Mouse (Mus musculus): ENCODE results near the gene Plekho2. TPM values are rescaled to one million over a fixed set of nuclear protein-coding genes. Genes with fewer than 3 reads are reported as not detected.

The Plekho2 gene
- polyA plus RNA-seq (2015; fragmentation: Nextera tagmentation; extraction: Ambion mirVana): 5.6 and 6.4 TPM in 2 replicates

DNA sequence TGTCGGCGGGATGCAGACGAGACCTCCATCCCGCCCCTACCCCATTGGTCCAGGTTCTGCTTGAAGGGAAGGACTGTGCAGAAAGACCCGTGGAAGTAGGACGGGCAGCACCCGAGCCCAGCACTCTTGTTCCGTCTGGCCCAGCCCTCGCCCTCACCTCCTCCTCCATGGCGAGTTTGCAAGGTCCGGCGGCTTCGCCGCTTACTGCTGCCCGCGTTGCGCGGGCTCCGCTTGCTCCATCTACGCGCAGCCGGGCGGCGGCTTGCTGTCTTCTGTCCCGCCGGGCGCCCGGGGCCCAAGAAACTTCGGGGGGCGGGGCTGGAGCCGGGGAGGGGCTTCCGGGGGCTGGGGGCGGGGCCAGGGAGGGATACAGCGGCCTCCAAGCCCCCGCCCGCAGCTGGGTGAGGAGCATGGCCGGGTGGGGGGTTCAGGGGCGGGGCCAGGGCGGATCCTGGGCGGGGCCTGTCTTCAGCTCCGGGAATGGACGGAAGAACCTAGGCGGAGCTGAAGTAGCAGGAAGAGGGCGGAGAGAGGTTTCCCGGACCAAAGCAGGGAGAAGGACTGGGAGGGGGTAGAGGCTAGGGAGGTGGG, at the start of gene Plekho2:
Plekho2 (minus strand) TSS at position 260 of the 591 bp plus-strand sequence.

DNA sequence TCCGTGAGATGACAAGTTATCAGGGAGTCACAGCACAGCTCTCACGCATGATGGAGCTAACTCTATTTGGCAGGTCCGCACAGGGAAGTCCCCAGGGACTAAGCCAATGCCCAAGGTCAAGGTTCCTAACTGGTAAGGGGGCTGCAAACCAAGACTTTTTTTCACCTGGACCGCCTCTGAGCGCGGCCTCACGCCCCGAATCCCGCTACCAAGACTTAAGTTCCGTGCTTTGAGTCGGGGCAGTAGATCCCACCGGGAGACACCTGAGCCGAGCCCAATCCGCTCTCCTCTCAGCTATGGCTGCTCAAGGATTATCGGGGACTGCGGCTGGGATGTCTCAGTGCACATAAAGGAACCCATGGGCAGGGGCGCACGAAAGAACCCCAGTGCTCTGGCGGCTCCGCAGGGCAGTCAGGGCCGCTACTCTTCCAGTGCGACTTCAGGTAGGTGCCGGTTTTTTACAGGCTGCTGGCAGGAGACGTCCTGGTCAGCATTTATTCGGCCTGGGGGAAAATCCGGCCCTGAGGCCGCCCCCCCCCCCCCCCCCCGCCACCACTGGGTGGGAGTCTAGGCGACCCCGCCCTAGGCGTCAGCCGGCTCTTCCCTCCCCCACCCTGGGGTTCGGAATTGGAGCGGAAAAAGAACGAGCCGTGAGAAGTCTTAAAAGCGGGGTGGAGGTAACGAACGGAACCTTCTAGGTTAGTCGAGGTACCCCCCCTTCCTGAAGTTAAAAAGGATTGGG, 49.4 kb upstream of the Plekho2 start, which contains the start of gene Rbpms2:
Rbpms2 (plus strand) TSS at position 624 of the 742 bp plus-strand sequence.

DNA sequence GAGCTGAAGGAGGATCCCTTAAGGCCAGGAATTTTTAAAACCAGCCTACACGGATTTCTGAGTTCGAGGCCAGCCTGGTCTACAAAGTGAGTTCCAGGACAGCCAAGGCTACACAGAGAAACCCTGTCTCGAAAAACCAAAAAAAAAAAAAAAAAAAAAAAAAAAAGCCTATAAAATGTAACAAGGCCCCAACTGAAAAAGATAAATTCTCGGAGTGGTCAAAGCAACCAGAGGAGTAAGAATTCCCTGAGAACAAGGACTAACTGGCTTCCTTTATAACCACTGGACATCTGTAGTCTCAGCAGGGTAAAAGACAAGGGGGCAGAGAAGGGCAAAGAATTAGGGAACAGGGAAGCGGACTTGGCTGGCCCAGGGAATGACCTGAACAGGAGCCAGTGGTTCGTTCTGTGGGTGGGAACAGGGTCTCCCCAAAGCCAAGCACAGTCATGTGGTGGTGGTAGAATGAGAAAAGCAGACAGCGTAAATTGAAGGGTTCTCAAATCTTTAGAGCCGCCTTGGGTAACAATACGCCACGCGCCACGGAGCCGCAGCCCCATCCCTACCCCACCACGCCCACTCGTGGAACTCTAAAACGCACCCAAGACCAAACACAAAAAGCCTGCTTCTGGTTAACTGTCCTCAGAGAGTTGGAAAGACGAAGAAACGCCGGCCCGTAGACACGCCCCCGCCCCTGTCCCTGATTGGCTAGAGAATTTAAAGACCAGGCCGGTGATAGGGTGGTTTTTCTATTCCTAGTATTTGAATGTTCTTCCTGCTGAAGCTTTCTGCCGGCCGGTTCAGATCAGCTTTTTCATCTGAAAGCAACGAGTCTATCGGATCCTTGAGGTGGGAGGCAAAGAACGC, 6.8 kb upstream of the Plekho2 start, which contains the start of gene Pif1:
Pif1 (plus strand) TSS at position 755 of the 864 bp plus-strand sequence.

DNA sequence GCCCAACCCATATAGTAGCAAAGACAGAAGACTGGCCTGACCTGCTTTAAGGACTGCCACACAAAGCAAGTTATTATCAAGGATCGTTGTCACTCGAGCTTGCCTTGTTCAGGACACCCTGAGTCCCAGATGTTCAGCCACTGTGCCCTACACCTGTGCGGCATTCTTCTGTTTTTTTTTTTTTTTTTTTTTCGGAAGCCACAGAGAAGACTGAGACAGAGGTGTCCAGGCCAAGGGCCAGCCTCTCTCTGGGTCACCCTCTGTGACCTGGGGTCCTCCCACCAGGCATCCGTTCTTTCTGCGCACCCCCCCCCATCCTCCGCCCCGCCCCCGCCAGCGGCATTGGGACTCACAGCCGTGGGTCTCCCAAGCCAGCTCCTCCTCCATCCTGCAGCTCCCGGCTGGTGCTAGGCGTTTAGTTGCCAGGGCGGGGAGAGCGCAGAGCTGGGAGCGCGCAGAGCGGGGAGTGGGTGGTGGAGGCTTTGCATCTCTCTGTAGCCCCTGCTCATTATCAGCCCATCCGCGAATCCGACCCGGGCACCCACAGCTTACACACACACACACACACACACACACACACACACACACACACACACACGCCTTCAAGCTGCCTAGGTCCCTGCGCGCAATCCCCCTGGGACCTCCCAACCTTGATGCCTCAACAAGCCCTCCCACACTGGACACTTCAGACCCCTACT, 59.9 kb downstream of the Plekho2 start, which contains the start of gene Ankdd1a:
Ankdd1a (minus strand) TSS at position 387 of the 698 bp plus-strand sequence.

Other genes starting within 250 kb of the Plekho2 start
- 13.2 and 15.3 TPM in 2 replicates for gene Pdcd7, start 233.9 kb downstream of the Plekho2 start, polyA plus RNA-seq (2015; fragmentation: Nextera tagmentation; extraction: Ambion mirVana)
- gene Ubap1l, start 219.0 kb downstream of the Plekho2 start, polyA plus RNA-seq (2015; fragmentation: Nextera tagmentation; extraction: Ambion mirVana): 3.8 and 5.0 TPM in 2 replicates
- gene Kbtbd13, start 188.4 kb downstream of the Plekho2 start, polyA plus RNA-seq (2015; fragmentation: Nextera tagmentation; extraction: Ambion mirVana): 0.22 and 0.69 TPM in 2 replicates
- 4.3 and 5.9 TPM in 2 replicates for gene Rasl12, start 181.5 kb downstream of the Plekho2 start, polyA plus RNA-seq (2015; fragmentation: Nextera tagmentation; extraction: Ambion mirVana)
- gene Slc51b, start 157.1 kb downstream of the Plekho2 start, polyA plus RNA-seq (2015; fragmentation: Nextera tagmentation; extraction: Ambion mirVana): not detected in 2 replicates
- 19.6 and 20.9 TPM in 2 replicates for gene Mtfmt, start 144.3 kb downstream of the Plekho2 start, polyA plus RNA-seq (2015; fragmentation: Nextera tagmentation; extraction: Ambion mirVana)
- 76.2 and 82.0 TPM in 2 replicates for gene Spg21, start 119.1 kb downstream of the Plekho2 start, polyA plus RNA-seq (2015; fragmentation: Nextera tagmentation; extraction: Ambion mirVana)
- 0.65 and 1.1 TPM in 2 replicates for gene Ankdd1a, start 59.8 kb downstream of the Plekho2 start, polyA plus RNA-seq (2015; fragmentation: Nextera tagmentation; extraction: Ambion mirVana)
- gene Pif1, start 7.1 kb upstream of the Plekho2 start, polyA plus RNA-seq (2015; fragmentation: Nextera tagmentation; extraction: Ambion mirVana): 1.4 TPM in 2 replicates
- gene Rbpms2, start 49.6 kb upstream of the Plekho2 start, polyA plus RNA-seq (2015; fragmentation: Nextera tagmentation; extraction: Ambion mirVana): 3.1 and 3.3 TPM in 2 replicates
- gene Oaz2, start 88.0 kb upstream of the Plekho2 start, polyA plus RNA-seq (2015; fragmentation: Nextera tagmentation; extraction: Ambion mirVana): 321 and 378 TPM in 2 replicates
- gene Zfp609, start 247.5 kb upstream of the Plekho2 start, polyA plus RNA-seq (2015; fragmentation: Nextera tagmentation; extraction: Ambion mirVana): 6.0 and 6.6 TPM in 2 replicates